Mouse (Mus musculus): Measurements from ENCODE around the gene Hist1h3e.

GRCm38 (mm10) chr13:23554925-23555838, 7.0 kb downstream of the Hist1h3e start:
- TF ChIP-seq CTCF (IDR thresholded peaks at IDR 0.05; ENCODE audit: borderline replicate concordance, control insufficient read depth, extremely low read depth, insufficient read depth, low read length, poor library complexity): no peak
- TF ChIP-seq POLR2A (IDR thresholded peaks at IDR 0.05; ENCODE audit: control insufficient read depth, extremely low read depth, insufficient read depth, low read length, poor library complexity): peak; percentile 98

All from thymus, adult 2 months (tissue).